Mouse (Mus musculus) liver, adult 2 months (tissue): ENCODE results near the gene A930018P22Rik.

Experiments used
- CTCF ChIP-seq: fragments of 200-500 bp; IDR thresholded peaks from 2 replicates; pipeline ENCODE4 v1.5.1; 2011; ENCODE audit warnings: low read depth, low read length, control low read depth
- POLR2A ChIP-seq: fragments of 200-500 bp; IDR thresholded peaks from 2 replicates; pipeline ENCODE4 v1.6.1; 2011; ENCODE audit warnings: low read length, control low read depth; ENCODE audit not compliant: insufficient read depth; ENCODE audit errors: extremely low read depth

DNA sequence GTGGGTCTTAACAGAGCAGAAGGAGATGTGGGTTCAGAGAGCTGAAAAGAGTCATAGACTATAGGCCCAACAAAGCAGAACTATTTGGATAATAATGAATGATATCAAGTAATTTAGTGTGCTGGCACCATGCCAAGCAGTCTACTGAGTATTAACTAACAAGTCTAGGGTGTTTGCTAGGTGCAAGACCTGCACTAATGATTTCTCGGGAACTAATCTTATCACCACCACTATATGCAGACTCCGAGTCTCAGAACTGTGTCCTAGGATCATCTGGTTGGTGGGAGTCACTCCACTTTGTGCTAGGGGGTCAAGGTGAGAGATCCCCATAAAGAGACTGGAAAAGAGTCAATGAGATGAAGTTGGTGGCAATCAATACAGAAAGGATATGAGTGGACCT is 43.1 kb downstream of the A930018P22Rik start:
- TF ChIP-seq CTCF: no peak
- TF ChIP-seq POLR2A: no peak
